Mouse (Mus musculus): ENCODE data around the gene Abcc10. TPM values are rescaled to one million over a fixed set of nuclear protein-coding genes. Genes with fewer than 3 reads are reported as not detected.

The Abcc10 gene
- polyA plus RNA-seq, 1 experiment from 2014 or later = 6.6 TPM

- Histone ChIP-seq H3K36me3 (peaks cover 18% of the 10 kb centered on the region), H3K27ac (replicated peaks) (no peak overlapping the region), H3K9ac (replicated peaks) (no peak overlapping the region), H3K4me2 (replicated peaks) (no peak overlapping the region), H3K27me3 (no peaks in the 10 kb centered on the region), H3K9me3 (no peaks in the 10 kb centered on the region), H3K4me1 (peaks cover 3% of the 10 kb centered on the region), H3K4me3 (no peak overlapping the region)
- ATAC-seq (replicated peaks) = no peak
- 77% methylated on average over 10 of the region's 10 CpGs for WGBS
These were observed 60.0 kb downstream of the Abcc10 start for GRCm38 (mm10) chr17:46268026-46268720.

GRCm38 (mm10) chr17:46267511-46267910, 60.6 kb downstream of the Abcc10 start:
- no peak for ATAC-seq (replicated peaks)
- Histone ChIP-seq H3K36me3 (peaks cover 24% of the 10 kb centered on the region), H3K27me3 (no peaks in the 10 kb centered on the region), H3K4me3 (no peak overlapping the region), H3K4me1 (peaks cover 3% of the 10 kb centered on the region), H3K4me2 (replicated peaks) (no peak overlapping the region), H3K9ac (replicated peaks) (no peak overlapping the region), H3K27ac (replicated peaks) (no peak overlapping the region), H3K9me3 (no peaks in the 10 kb centered on the region)
- WGBS = 87% methylated on average over 7 of the region's 7 CpGs

GRCm38 (mm10) chr17:46266986-46267385, 61.2 kb downstream of the Abcc10 start:
- peaks cover 29% of the 10 kb centered on the region for H3K36me3 ChIP-seq
- WGBS = 83% methylated on average over 6 of the region's 6 CpGs

DNA sequence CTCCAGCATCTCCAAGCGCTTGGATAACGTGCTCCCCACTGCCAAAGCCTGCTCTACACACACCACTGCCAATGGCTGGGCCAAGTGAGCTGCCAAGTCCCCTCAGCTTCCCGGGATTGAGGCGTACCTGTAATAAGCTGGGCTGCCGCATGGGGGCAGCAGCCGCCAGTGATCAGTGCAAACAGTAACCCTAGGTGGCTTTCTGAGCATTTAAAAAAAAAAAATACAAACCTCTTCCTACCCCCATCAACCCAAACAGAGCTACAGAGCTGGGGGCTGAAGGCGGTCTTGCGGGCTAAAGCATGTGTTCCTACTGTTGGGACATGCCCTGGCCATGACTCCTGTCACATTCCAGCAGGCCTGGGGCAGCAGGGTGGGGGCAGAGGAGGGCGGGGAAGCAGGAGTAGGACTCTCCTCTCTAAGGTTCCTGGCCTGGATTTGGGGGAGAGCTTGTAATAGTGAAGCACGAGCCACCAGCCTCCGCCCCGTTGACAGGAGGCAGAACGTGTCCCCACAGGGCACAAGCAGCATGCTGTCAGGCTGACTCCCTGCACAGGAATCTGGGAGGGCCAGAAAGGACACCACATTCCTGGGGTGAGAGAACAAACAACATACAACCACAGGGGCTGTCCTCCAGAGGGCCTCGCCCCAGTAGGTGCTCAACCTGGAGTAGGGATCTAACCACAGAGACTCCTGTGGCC, 62.1 kb downstream of the Abcc10 start:
- Histone ChIP-seq H3K9me3 (no peaks in the 10 kb centered on the region), H3K27me3 (no peaks in the 10 kb centered on the region), H3K9ac (replicated peaks) (no peak overlapping the region), H3K4me3 (no peak overlapping the region), H3K36me3 (peaks cover 31% of the 10 kb centered on the region), H3K27ac (replicated peaks) (no peak overlapping the region), H3K4me2 (replicated peaks) (no peak overlapping the region), H3K4me1 (peaks cover 3% of the 10 kb centered on the region)
- ATAC-seq (replicated peaks) = peak; percentile 81
- 31% methylated on average over 14 of the region's 14 CpGs for WGBS

More at GRCm38 (mm10) chr17:46266986-46267385, 61.2 kb downstream of the Abcc10 start:
- Histone ChIP-seq H3K4me2 (replicated peaks) (no peak overlapping the region), H3K4me3 (no peak overlapping the region), H3K4me1 (peaks cover 3% of the 10 kb centered on the region), H3K27me3 (no peaks in the 10 kb centered on the region), H3K9ac (replicated peaks) (no peak overlapping the region), H3K9me3 (no peaks in the 10 kb centered on the region), H3K27ac (replicated peaks) (no peak overlapping the region)
- ATAC-seq (replicated peaks) = no peak

GRCm38 (mm10) chr17:46265502-46265901, 62.6 kb downstream of the Abcc10 start:
- Histone ChIP-seq H3K9ac (replicated peaks) (no peak overlapping the region), H3K36me3 (peaks cover 28% of the 10 kb centered on the region), H3K4me2 (replicated peaks) (no peak overlapping the region), H3K9me3 (no peaks in the 10 kb centered on the region), H3K4me1 (peaks cover 3% of the 10 kb centered on the region), H3K27me3 (no peaks in the 10 kb centered on the region), H3K27ac (replicated peaks) (no peak overlapping the region), H3K4me3 (no peak overlapping the region)
- 86% methylated on average over 12 of the region's 12 CpGs for WGBS
- ATAC-seq (replicated peaks) = no peak; the same call in 1 of the 2 replicates

DNA sequence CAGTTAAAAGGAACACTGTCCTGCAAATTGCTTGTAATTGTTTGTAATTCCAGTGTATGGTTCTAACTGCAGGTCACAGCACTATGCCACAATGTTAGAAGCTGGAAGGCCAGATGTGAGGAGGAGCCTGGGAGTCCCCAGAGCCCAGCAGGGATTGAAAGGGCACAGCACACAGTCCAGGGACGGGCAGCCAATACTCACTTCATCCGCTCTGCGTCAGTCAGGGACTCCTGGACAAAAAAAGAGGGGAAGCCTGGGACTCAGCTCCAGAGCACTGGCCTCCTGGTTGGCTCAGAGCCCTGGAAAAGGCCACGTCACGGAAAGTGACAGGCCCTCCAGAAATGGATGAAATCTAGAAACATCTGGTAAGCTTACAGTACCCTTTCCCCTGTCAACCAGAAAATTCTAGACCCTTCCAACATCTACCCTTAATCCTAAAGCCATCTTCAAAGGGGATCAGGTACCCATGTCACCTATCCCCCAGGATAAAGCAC, 65.9 kb downstream of the Abcc10 start:
- Histone ChIP-seq H3K9ac (replicated peaks) (no peak overlapping the region), H3K9me3 (no peaks in the 10 kb centered on the region), H3K27ac (replicated peaks) (no peak overlapping the region), H3K4me3 (no peak overlapping the region), H3K27me3 (no peaks in the 10 kb centered on the region), H3K4me1 (peaks cover 3% of the 10 kb centered on the region), H3K36me3 (peaks cover 48% of the 10 kb centered on the region), H3K4me2 (replicated peaks) (no peak overlapping the region)
- no peak for ATAC-seq (replicated peaks)
- WGBS = 89% methylated on average over 5 of the region's 5 CpGs

GRCm38 (mm10) chr17:46259675-46260074, 68.5 kb downstream of the Abcc10 start:
- no peak overlapping the region for H3K27ac ChIP-seq (replicated peaks)
- no peak overlapping the region for H3K4me3 ChIP-seq
- no peaks in the 10 kb centered on the region for H3K9me3 ChIP-seq
- no peak for ATAC-seq (replicated peaks)
- 0 out of 2 replicates have a peak, but pooled peaks cover 4% of the 10 kb centered on the region for H3K27me3 ChIP-seq
- WGBS = 90% methylated on average over 17 of the region's 17 CpGs
- no peak overlapping the region for H3K4me2 ChIP-seq (replicated peaks)
- peaks cover 9% of the 10 kb centered on the region for H3K4me1 ChIP-seq
- peaks cover 48% of the 10 kb centered on the region for H3K36me3 ChIP-seq
- H3K9ac ChIP-seq (replicated peaks) = no peak overlapping the region

DNA sequence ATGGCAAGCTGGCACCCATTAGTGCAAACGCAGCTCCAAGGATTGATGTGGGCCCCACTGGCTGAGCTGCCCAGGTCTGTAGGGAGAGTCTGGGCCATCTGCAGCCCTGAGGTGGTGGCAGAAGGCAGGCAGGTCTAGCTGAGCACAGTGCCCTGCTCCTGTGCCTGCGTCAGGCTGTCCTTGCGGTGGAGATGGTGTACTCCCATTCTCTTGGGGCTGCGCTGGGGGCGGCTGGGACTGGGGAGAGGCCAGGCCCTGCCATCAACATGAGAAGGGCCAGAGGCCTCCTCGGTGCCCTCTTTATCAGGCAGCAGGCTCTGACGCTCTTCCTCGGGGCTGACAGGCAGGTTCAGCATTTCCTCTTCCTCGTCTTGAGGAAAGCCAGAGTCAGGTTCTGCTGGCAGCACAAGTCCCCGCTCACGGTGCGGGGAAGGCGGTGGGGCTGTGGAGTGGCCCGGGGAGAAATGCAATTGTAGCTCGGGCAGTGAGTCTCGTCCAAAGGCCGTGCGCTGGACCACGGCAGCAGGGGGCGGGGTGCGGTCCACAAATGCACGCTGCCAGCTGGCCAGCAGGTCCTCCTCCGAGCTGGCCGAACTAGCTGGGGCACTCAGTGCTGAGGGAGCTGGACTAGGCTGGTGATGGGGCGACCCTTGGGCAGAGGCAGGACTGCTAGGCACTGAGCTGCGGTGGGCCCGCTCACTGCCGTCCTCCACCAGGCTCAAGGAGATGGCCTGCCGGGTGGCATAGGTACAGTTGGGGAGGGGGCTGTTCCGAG, 69.7 kb downstream of the Abcc10 start:
- Histone ChIP-seq H3K4me2 (replicated peaks) (no peak overlapping the region), H3K4me3 (no peak overlapping the region), H3K27me3 (0 out of 2 replicates have a peak, but pooled peaks cover 4% of the 10 kb centered on the region), H3K27ac (replicated peaks) (no peak overlapping the region), H3K9me3 (no peaks in the 10 kb centered on the region), H3K9ac (replicated peaks) (no peak overlapping the region), H3K36me3 (peaks cover 37% of the 10 kb centered on the region), H3K4me1 (peaks cover 15% of the 10 kb centered on the region)
- WGBS = 87% methylated on average over 30 of the region's 30 CpGs
- ATAC-seq (replicated peaks) = no peak

GRCm38 (mm10) chr17:46255147-46255546, 73.0 kb downstream of the Abcc10 start:
- no peaks in the 10 kb centered on the region for H3K9me3 ChIP-seq
- no peak overlapping the region for H3K27ac ChIP-seq (replicated peaks)
- H3K9ac ChIP-seq (replicated peaks) = peak overlapping the region; percentile 81; the same call in 1 of the 2 replicates
- ATAC-seq (replicated peaks) = no peak
- peak overlapping the region; percentile 93 for H3K4me3 ChIP-seq
- H3K4me2 ChIP-seq (replicated peaks) = peak overlapping the region; percentile 98
- WGBS = 43% methylated on average over 6 of the region's 6 CpGs
- peaks cover 41% of the 10 kb centered on the region for H3K36me3 ChIP-seq
- peaks cover 19% of the 10 kb centered on the region for H3K4me1 ChIP-seq
- H3K27me3 ChIP-seq = 0 out of 2 replicates have a peak, but pooled peaks cover 4% of the 10 kb centered on the region

- Histone ChIP-seq H3K4me2 (replicated peaks) (peak overlapping the region; percentile 98), H3K36me3 (peaks cover 42% of the 10 kb centered on the region), H3K27me3 (0 out of 2 replicates have a peak, but pooled peaks cover 4% of the 10 kb centered on the region), H3K4me3 (peak overlapping the region; percentile 93), H3K9ac (replicated peaks) (peak overlapping the region; percentile 81), H3K4me1 (peaks cover 26% of the 10 kb centered on the region), H3K27ac (replicated peaks) (peak overlapping the region; percentile 80), H3K9me3 (no peaks in the 10 kb centered on the region)
- under 1% methylated on average over 54 of the region's 54 CpGs for WGBS
- ATAC-seq (replicated peaks) = peak; percentile 60
These were observed 74.0 kb downstream of the Abcc10 start for GRCm38 (mm10) chr17:46254106-46254505.

DNA sequence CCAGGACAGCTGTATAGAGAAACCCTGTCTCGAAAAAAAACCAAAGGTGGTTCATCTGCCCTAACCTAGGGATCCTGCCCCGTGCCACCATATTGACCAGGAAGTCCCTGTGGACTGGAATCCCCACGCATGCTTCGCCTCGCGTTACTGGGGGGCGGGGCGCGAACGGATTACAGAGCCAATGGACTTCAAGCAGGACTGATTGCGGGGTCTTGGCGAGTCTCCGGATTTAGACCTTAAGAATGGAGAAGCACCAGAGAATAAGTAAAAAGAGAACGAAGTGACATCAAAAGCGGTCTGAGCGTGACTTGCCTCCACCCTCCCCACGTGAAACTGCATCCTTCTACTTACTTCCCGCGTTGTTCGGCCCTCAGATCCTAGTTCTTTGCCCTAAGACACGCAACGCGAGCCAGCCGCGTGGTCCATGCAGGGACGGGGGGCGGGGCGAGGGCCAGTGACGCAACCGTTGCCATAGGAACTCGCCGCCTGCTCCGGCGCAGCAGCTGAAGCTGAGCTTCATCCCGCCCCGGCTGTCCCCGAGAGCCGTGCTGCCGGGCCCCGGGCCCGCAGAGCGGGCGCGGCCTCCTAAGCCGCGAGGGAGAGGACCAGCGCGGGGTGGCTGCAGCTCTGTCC, 74.6 kb downstream of the Abcc10 start, which contains the start of gene Lrrc73:
Gene Lrrc73, plus strand, starts transcription at position 80 of the 633 bp plus-strand sequence.
- WGBS = 1% methylated on average over 48 of the region's 48 CpGs
- H3K4me2 ChIP-seq (replicated peaks) = peak within 1 kb of the TSS; percentile 98
- peak within 1 kb of the TSS; percentile 93 for H3K4me3 ChIP-seq
- H3K27ac ChIP-seq (replicated peaks) = peak within 1 kb of the TSS; percentile 80
- H3K4me1 ChIP-seq = peaks cover 31% of the 10 kb centered on the region
- 0 out of 2 replicates have a peak, but pooled peaks cover 4% of the 10 kb centered on the region for H3K27me3 ChIP-seq
- H3K36me3 ChIP-seq = peaks cover 38% of the 10 kb centered on the region
- no peaks in the 10 kb centered on the region for H3K9me3 ChIP-seq
- H3K9ac ChIP-seq (replicated peaks) = peak within 1 kb of the TSS; percentile 81
- ATAC-seq (replicated peaks) = peak; percentile 89
